ENCODE assay signal across 27 mouse cellular contexts in genomic region chr16:13992518-13993248, GRCm38 (mm10). TPM values are rescaled to one million over a fixed set of nuclear protein-coding genes. Genes with fewer than 3 reads are reported as not detected.
"Had no signal": no experiment of that assay in that cellular context is flagged by ENCODE, and none has a peak within 500 bp of the region (broad histone marks: within the 10 kb centered on the region; RNA-seq: fewer than 3 reads in every experiment).

No protein-coding gene starts in this region.

- ATAC-seq: liver, postnatal 0 days; midbrain, embryonic 15.5 days had no signal

- H3K36me3 ChIP-seq: lung, embryonic 15.5 days; midbrain, embryonic 15.5 days had no signal

- H3K4me3 ChIP-seq: layer of hippocampus, adult 2 months; left cerebral cortex, adult 2 months; lung, embryonic 15.5 days; megakaryocyte, embryonic 14.5 days; midbrain, embryonic 15.5 days; neural tube, embryonic 13.5 days had no signal

- DNase-seq: kidney, adult 2 months; kidney, postnatal 25 days; layer of hippocampus, adult 9-11 months; layer of hippocampus, postnatal 36 days; liver, postnatal 0 days; lung, postnatal 10 days; lung, postnatal 36 days; right cerebral cortex, adult 18-20 months; right cerebral cortex, postnatal 14 days; right cerebral cortex, postnatal 4 days; thymus, adult 2 months; thymus, postnatal 14 days; thymus, postnatal 4 days had no signal

- H3K9me3 ChIP-seq: lung, embryonic 15.5 days; megakaryocyte, embryonic 14.5 days; midbrain, embryonic 15.5 days; neural tube, embryonic 13.5 days had no signal

- H3K27ac ChIP-seq: kidney, postnatal 0 days; layer of hippocampus, adult 2 months; left cerebral cortex, adult 2 months; liver, embryonic 14.5 days; lung, embryonic 15.5 days; midbrain, embryonic 15.5 days; neural tube, embryonic 13.5 days; stomach, postnatal 0 days had no signal

- H3K9ac ChIP-seq: liver, embryonic 14.5 days; liver, postnatal 0 days; lung, embryonic 15.5 days; midbrain, embryonic 15.5 days; neural tube, embryonic 13.5 days had no signal

- H3K4me2 ChIP-seq: lung, embryonic 15.5 days; midbrain, embryonic 11.5 days; midbrain, embryonic 15.5 days; neural tube, embryonic 13.5 days had no signal

- H3K27me3 ChIP-seq: lung, embryonic 15.5 days; midbrain, embryonic 15.5 days; neural tube, embryonic 13.5 days had no signal

- H3K4me1 ChIP-seq: lung, embryonic 15.5 days had no signal

RNA-seq across cellular contexts. Expression of gene Ifitm7, which starts 6.0 kb away (rescaled TPM):
- total RNA-seq: liver, adult 2 months; neutrophil, adult 5-6 weeks had no signal
- polyA plus RNA-seq: large intestine, adult 2 months; liver, adult 2 months; lung, embryonic 15.5 days; stomach, embryonic 14.5 days; stomach, postnatal 0 days; thymus, adult 2 months had no signal

RNA-seq across cellular contexts. Expression of gene 2900011O08Rik, which starts 6.3 kb away (rescaled TPM):
- total RNA-seq: liver, adult 2 months; neutrophil, adult 5-6 weeks had no signal
- polyA plus RNA-seq: liver, adult 2 months; liver, postnatal 0 days had no signal
